Mouse (Mus musculus): Measurements from ENCODE around the gene Olfr303.
"Not testable (repeated sequence)": the region's sequence is repeated elsewhere in the genome, so short reads cannot be mapped to it uniquely, and the experiment has no call there.

Gene Olfr303

GRCm38 (mm10) chr7:86397689-86398088 is at the start of gene Olfr303:
TSS of gene Olfr303 (minus strand) at chr7:86397789.
- DNase-seq (ENCODE audit: low read depth, low spot score): no peak

DNA sequence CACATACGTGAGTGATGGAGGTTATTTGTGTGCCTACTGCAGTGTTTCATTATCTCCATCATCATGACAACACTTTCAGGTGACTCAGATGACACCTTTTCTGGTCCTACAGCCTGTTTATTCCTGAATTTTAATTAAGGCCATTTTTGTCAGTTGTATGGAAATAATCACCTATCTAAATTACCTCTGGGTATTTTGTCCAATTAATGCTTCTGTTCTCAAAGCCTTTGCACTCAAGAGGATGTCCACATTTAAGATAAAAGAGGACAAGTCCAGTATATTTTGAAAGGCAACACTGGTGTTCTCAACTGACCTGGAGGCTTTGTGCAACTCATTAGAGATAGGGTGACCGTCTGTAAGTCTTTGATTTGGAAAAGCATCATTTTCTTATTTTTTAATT is 6.0 kb upstream of the Olfr303 start, which contains the start of gene Olfr301:
Gene Olfr301 (plus strand): TSS at position 301 of the 400 bp plus-strand sequence.
- no peak for DNase-seq (ENCODE audit: low read depth, low spot score)

DNA sequence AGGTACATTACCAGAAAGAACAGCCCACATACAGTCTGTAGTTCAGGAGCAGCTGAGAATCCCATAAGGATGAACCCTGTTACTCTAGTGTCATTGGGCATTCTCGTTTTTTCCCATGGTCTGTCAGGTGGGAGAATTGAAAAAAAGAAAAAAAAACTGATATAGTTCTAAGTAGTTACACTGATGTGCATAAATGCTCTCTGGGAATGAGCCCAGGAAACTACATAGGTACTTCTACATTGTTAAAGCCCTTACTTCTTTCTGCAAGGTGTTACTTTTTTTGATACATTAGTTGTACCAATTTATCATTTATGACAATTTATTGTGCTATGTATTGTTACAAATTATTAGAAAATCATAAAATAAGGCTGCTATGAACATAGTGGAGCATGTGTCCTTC is 11.0 kb downstream of the Olfr303 start, which contains the start of gene Olfr304:
Gene Olfr304 (minus strand): TSS at position 101 of the 400 bp plus-strand sequence.
- no peak for DNase-seq (ENCODE audit: low read depth, low spot score)

DNA sequence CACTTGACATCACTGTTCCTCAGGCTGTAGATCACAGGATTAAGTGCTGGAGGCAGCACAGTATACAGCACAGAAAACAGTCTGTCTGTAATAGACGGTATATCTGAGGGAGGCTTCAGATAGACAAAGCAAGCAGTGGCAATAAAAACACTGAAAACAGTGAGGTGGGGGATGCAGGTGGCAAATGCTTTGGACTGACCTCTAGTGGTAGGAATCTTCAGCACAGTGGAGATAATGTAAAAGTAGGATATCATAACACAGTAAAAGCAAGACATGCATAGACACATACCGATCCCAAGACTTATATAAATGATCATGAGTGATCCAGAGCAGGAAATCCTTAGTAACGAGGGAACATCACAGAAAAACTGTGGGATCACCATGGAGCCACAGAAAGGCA is 11.8 kb downstream of the Olfr303 start:
- DNase-seq (ENCODE audit: low read depth, low spot score): no peak

DNA sequence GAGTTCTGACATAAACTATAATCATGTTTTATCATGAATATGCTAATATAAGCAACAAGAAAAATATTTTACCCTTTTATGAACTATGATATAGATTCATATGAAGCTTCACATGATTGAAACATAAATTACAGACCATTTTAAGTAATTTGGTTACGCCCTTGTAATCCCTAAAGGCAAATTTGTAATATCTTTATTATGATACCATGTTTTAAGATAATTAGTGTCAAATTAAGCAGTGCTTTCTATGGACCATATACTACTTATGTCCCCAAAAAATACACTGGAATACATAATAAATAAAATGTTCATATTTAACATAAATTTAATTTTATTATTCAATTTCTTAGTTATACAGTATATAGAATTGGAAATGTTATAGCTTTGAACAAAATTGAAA is 30.8 kb downstream of the Olfr303 start, which contains the start of gene Olfr305:
Gene Olfr305 (minus strand): TSS at position 101 of the 400 bp plus-strand sequence.
- DNase-seq (ENCODE audit: low read depth, low spot score): no peak

GRCm38 (mm10) chr7:86346296-86346695 is 51.3 kb downstream of the Olfr303 start:
- not testable (repeated sequence) for DNase-seq (ENCODE audit: low read depth, low spot score)

DNA sequence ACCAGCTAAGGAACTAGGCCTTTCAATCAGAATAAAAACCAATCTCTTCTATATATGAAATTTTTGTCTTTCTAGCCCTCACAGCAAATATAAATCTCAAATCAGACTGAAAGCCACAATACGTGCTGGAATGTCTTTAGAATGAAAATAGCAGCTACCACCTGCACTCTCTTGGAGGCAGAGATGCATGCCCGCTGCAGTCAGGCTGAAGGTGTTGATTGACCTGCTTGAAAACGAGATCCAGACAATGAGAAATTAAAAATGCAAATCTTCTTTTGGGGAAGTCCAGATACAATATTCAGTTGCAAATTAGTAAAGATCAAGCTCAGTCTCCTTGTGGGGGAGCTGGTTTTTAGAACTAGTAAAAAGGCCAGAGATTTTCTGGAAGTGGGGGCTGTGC is 53.3 kb downstream of the Olfr303 start:
- no peak for DNase-seq (ENCODE audit: low read depth, low spot score)

- DNase-seq (ENCODE audit: low read depth, low spot score): no peak
Observed at GRCm38 (mm10) chr7:86342881-86343565, 54.6 kb downstream of the Olfr303 start.

All from CD4-positive helper T cell, adult 2 months (primary cell).